Mouse (Mus musculus): Measurements from ENCODE around the gene Sept11.

Gene Sept11

DNA sequence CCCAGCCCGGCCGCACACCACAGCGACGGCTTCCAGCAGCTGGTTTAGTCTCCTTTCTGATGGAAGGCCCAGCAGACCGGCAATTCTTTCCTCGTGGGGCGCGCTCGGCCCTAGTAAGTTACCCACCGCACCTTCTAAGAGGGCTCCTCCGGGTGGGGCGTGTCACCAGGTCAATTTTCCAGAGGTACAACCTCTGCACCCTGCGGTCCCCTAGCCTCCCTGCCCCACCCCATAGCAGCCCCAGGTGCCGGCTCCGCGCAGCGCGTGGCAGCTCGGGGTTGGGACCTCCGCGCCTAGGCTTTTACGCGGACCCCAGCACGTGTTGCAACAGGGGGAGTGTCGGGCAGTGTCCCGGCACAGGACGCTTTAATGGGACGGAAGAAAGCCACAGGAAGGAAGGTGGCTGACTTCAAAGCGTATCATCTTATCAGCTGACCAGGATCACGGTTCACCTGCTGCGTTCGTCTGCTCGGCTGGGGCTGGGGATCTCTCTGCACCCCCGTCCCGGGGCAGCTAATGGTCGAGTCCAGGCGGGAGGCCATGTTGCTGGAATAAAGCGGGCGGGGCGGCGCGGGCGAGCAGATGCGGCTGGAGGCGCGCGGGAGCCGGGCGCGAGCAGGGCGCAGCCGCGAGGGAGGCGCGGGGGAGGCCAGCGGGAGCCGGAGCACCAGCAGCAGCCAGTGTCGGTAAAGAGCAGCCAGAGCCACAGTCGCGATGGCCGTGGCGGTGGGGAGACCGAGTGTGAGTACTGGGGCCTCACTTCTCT lies at the start of gene Sept11:
Gene Sept11, plus strand, starts transcription at position 581 of the 766 bp plus-strand sequence.
- peak; percentile 93 for DNase-seq

GRCm38 (mm10) chr5:93043688-93044583 lies 49.3 kb upstream of the Sept11 start:
- no peak for DNase-seq

- peak; percentile 29 for DNase-seq
Measured at GRCm38 (mm10) chr5:93044584-93045370, 48.5 kb upstream of the Sept11 start, which contains the start of gene Sowahb. Gene Sowahb (minus strand): TSS chr5:93045022.

DNA sequence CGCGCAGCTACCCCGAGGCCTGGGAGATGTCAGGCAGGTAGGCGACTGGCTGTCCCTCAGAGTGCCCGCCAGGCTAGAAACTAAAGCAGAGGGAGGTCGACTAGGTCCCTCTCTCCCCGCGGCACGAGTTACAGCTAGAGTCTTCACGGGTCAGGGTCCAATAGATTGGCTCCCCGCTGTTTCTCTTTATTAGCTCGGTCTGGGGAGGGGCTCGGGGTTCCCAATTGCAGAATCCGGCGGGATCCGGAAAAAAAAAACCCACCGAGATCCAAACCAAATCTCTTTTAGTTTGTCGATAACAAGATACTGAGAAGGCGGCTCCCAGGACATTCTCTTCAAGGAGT lies 47.9 kb upstream of the Sept11 start:
- DNase-seq: no peak

- no peak for DNase-seq
Measured at GRCm38 (mm10) chr5:93046306-93046845, 46.9 kb upstream of the Sept11 start.

GRCm38 (mm10) chr5:93048481-93049240 lies 44.6 kb upstream of the Sept11 start:
- no peak for DNase-seq

DNA sequence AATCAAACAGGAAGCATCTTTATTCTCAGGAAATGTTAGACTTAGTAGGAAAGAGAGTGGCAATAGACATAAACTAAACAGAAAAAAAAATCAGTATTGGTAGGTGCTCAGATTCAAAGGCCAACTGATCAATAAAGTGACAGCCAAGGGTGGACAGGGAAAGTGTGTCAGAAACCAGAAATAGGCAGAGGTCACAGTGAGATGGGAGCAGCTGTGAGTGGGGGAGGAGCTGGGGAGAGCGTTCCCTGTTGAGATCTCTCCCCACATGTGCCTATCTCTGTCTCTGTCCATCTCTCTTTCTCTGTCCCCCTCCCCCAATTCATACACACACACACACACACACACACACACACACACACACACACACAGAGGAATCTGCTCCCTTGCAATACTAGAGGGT lies 43.3 kb upstream of the Sept11 start:
- no peak for DNase-seq

GRCm38 (mm10) chr5:93051041-93051440 lies 42.2 kb upstream of the Sept11 start:
- DNase-seq: no peak

GRCm38 (mm10) chr5:93051951-93052350 lies 41.3 kb upstream of the Sept11 start:
- DNase-seq: no peak

DNA sequence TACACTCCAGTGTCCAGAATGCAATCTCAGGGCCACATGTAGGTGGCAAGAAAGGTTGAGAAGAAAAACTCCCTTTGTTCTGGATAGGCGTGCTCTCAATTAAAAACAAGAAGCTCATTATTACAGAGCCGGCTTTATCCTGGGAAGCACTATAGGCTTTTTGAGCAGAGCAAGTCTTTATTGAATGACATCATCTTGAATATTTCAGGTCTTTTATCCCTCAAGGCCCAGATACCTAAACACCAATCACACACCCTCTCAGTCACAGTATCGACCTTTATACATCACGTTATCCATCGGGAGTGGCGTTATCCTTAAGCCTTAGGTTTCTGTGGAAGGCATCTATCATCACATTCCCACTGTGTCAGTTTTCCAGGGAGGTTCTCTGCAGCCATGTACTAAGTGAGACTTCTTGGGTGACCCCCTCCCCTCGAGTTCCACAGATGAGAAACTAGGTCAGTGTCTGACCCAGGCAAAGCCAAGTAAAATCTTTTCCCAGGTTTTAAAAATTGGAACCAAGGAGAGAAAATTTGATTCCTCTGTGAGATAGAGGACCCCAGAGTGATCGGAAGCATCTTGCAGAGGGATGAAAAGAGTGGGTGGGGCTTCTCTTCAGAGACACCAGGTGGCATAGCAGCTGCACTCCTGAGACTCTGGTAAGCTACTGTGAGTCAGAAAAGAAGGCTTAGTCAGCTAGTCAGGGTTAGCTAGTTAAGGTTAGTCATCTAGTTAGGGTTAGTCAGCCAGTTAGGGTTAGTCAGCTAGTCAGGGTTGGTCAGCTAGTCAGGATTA lies 39.4 kb upstream of the Sept11 start:
- no peak for DNase-seq

GRCm38 (mm10) chr5:93060865-93061264 lies 32.4 kb upstream of the Sept11 start:
- no peak for DNase-seq

DNA sequence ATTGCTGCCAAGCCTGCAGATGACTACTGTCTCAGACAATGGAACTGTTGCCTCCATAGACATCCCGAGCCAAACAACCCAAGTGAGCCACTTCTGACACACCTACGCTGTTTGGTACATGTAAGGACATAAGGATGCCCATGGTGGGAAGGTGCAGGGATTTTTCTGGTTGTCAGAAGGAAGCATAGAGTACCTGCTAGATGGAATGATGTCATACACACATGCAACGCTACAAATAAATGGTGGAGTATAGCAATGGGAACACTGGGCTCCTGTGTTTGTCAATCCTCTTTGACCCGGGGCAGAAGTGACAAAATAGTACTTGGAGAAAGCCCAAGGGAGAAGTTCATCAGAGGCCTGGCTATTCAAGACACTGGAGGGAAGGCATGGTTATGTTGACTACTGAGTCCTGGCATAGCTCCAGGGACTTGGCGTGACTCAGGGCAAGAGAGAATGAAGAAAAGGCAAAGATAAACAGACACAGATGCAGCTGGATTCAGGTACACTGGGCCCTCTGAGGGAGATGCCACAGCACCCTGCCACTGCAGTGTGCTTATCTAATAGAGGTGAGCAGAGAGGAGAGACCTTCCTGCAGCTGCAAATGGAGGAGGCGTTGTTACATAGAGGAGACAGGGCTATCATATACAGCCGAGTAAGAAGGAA lies 15.4 kb upstream of the Sept11 start:
- no peak for DNase-seq

DNA sequence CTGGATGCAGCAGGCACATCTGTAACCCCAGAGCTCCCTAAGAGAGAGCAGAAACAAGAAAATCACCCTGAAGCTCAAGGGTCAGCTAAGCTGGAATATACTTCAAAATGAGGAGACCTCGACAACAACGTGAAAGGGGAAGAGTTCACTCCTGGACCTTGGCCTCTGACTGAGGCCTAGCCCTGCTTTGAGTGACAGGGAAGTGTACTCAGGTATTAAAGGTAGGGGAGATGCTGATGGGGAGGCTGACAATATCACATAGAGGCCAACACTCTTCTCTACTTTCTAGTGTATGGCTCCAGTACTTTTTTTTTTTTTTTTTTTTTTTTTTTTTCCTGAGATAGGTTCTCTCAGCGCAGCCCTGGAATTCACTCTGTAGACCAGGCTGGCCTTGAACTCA lies 13.6 kb upstream of the Sept11 start:
- no peak for DNase-seq

GRCm38 (mm10) chr5:93085015-93085598 lies 8.1 kb upstream of the Sept11 start:
- DNase-seq: no peak

DNA sequence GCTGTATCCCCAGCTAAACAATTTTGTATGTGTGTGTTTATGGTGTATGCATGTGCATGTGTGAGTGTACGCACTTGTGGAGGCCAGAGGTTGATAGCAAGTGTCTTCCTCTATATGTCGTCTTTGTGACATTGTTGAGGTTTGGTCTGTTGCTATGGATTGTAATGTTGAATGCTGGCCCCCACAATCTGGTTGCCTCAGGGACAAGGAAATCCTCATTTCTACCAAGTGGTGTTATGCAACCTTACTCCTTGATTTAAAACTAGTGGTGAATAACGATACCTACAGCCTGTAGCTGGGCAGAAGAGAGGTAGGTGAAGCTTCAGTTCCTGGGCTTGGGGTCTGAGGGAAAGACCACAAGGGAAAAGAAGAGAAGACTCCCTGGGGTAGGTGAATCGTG lies 7.3 kb upstream of the Sept11 start:
- DNase-seq: no peak

DNA sequence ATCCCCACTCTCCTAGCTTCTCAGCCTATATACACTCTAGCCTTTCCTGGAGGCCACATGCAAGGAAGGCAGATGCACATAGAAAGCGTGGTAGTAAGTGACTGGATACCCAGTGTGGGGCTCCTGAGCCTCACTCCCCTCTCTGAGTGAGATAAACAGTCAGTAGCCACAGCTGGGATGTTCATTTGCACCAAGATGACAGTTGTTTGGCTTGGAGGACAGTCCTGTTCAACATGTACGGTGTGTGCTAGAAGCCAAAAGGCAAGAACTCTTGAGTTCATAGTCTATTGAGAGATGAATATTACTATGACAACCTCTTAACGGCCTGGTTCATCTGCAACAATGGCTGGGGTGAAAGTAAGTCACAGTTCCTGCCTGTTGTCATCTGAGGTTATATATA lies 2.0 kb upstream of the Sept11 start:
- DNase-seq: no peak

GRCm38 (mm10) chr5:93092147-93092781 lies 973 bp upstream of the Sept11 start:
- DNase-seq: peak; percentile 35

- peak; percentile 58 for DNase-seq
Measured at GRCm38 (mm10) chr5:93093638-93094527, 646 bp downstream of the Sept11 start.

DNA sequence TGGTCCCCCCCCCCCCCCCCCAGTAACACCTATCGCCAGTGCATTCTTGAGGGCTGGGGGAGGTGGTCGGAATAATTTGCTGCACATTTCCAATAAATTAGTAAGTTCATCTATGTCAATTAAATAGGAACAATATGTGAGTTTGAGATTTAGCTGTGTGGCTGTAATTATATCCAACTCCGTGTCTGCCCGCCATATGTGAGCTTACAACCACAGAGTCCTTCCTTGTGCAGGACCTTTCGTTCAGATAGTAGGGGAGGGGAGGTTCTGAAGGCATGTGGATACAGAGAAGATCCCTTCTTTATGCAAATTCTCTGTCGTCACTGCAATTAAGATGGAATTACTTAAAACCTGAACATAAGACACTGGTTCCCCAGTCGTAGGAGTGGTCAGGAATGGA lies 2.1 kb downstream of the Sept11 start:
- no peak for DNase-seq
